Mouse (Mus musculus): ENCODE measurements around the gene Exosc1. TPM values are rescaled to one million over a fixed set of nuclear protein-coding genes. Genes with fewer than 3 reads are reported as not detected.

The Exosc1 gene
- polyA plus RNA-seq, 1 experiment from 2014 or later: 64.4 TPM

DNA sequence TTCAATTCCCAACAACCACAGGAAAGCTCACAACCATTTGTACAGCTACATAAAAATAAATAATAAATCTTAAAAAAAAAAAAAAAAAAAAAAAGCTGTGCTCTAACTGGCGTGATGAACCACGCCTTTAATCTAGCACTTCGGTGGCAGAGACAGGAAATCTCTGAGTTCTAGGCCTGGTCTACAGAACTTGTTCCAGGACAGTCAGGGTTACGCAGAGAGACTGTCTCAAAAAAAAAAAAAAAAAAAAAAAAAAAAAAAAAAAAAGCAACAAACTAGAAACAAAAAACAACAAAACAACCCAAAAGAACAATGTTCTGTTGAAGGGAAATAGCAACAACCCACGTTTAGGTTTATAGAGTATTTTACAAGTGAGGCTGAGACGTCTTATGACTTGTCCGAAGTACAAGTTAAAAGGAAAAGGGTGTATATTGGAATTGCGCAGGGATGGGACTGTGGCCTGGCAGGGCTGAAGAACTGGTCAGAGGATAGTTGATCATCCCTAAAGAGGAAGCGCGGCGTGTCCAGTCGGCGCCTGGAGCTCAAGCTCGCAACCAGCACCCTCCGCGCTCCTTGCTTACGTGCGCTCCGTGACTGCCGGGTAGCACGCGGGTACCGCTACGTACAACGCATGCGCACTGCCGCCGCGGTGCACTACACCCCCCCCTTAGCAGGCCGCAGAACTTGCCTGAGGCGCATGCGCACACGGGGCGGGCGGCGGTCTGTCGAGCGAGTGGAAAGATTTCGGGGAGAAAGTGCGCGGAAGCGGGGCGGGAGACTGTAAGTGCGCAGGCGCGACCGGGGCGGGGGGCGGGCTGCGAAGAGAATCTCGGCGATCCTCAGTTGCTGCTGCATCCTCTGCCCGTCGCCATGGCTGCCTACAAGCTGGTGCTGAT is 21.8 kb downstream of the Exosc1 start, which contains the start of gene Pgam1:
Pgam1 (plus strand) TSS at position 746 of the 896 bp plus-strand sequence.
- peaks cover 31% of the 10 kb centered on the region for H3K4me1 ChIP-seq (replicated peaks)
- 5% methylated on average over 53 of the region's 54 CpGs for WGBS

DNA sequence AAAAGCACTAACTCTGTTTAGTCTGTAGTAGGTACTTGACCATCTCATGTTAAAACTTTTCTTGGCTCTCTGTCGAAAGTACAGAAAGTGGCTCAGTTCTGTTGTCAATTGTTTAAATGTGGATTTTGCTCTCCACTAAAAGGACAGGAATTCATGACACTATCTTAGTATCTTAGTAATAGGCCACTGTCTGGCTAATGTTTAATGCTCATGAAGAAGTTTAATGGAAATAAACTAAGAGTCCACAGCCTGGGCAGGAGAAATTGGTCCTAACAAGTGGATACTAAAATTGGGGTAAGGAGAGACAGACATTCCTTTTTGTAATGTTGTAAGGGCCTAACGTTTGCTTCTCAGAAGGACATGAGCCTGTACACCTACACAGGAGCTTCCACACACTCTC is 22.8 kb downstream of the Exosc1 start:
- peaks cover 31% of the 10 kb centered on the region for H3K4me1 ChIP-seq (replicated peaks)
- H3K27ac ChIP-seq (replicated peaks): no peak overlapping the region
- H3K36me3 ChIP-seq: 0 out of 2 replicates have a peak, but pooled peaks cover 9% of the 10 kb centered on the region
- ATAC-seq (ENCODE audit: low read depth): no peak
- no peaks in the 10 kb centered on the region for H3K9me3 ChIP-seq
- 90% methylated on average over 2 of the region's 2 CpGs for WGBS
- no peak overlapping the region for H3K4me2 ChIP-seq
- H3K4me3 ChIP-seq: no peak overlapping the region
- H3K27me3 ChIP-seq: no peaks in the 10 kb centered on the region
- H3K9ac ChIP-seq: no peak overlapping the region

More for the DNA sequence above, 21.8 kb downstream of the Exosc1 start, which contains the start of gene Pgam1:
- peak within 1 kb of the TSS; percentile 79 for H3K4me2 ChIP-seq
- no peaks in the 10 kb centered on the region for H3K9me3 ChIP-seq
- peak within 1 kb of the TSS; percentile 92 for H3K9ac ChIP-seq
- no peaks in the 10 kb centered on the region for H3K27me3 ChIP-seq
- peaks cover 17% of the 10 kb centered on the region for H3K36me3 ChIP-seq
- ATAC-seq (ENCODE audit: low read depth): peak; percentile 95
- H3K27ac ChIP-seq (replicated peaks): peak within 1 kb of the TSS; percentile 93
- H3K4me3 ChIP-seq: peak within 1 kb of the TSS; percentile 96

DNA sequence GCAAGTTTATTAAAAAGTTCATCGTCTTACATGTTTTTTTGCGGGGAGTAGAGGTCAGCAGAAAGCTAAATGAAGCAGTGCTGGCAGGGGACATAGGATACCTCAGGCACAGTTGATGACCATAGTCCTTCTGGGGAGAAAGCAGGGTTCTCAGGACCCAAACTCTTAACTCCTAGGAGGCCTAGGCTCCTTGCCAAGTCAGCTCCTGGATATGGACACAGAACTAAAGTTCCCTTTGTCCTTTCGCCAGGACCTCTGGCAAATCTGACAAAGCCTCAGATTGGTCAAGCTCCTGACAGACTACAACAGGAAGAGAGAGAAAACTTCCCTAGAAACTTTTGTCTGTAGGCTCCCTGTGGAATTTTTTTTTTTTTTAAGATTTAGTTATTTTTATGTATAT is 24.5 kb downstream of the Exosc1 start:
- no peak overlapping the region for H3K9ac ChIP-seq
- H3K4me2 ChIP-seq: no peak overlapping the region
- H3K4me3 ChIP-seq: no peak overlapping the region
- H3K27ac ChIP-seq (replicated peaks): no peak overlapping the region
- H3K27me3 ChIP-seq: no peaks in the 10 kb centered on the region
- H3K9me3 ChIP-seq: no peaks in the 10 kb centered on the region
- H3K36me3 ChIP-seq: no peaks in the 10 kb centered on the region
- WGBS: 88% methylated on average over 3 of the region's 3 CpGs
- ATAC-seq (ENCODE audit: low read depth): no peak
- H3K4me1 ChIP-seq (replicated peaks): peaks cover 17% of the 10 kb centered on the region

DNA sequence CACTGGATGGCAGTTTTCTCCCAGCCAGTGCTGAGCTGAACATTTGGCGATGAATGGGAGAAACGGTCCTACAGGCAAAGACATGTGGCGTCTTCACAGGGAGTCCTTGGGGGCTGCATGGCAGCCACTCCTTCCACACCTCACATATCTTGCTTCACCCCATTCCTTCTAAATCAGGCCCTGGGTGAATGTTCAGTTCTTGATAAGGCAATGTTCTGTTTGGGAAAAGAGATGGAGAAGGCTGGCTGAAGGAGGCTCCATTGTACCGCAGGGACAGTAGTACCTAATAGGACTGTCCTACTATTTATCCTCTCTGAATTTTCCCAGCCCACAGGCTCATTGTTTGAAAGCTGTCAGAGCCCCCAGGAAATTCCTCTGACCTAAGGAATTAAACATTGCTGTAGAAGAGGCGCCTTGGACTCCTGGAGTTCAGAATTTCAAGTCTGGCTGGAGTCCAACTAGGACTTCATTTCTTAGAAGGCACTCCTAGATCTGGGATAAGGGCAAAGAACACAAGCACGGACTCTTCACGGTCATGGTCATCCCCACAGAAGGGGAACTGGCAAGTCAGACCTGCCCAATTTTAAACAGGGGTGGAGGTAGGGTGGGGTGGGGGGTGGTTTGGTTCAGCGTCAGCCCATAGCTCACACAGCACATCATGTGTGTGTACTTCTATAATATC is 26.0 kb downstream of the Exosc1 start:
- Histone ChIP-seq H3K4me2 (no peak overlapping the region), H3K36me3 (no peaks in the 10 kb centered on the region), H3K4me3 (no peak overlapping the region), H3K27ac (replicated peaks) (no peak overlapping the region), H3K9me3 (no peaks in the 10 kb centered on the region), H3K4me1 (replicated peaks) (0 out of 2 replicates have a peak, but pooled peaks cover 6% of the 10 kb centered on the region), H3K9ac (no peak overlapping the region), H3K27me3 (no peaks in the 10 kb centered on the region)
- 59% methylated on average over 8 of the region's 8 CpGs for WGBS
- no peak for ATAC-seq (ENCODE audit: low read depth)

DNA sequence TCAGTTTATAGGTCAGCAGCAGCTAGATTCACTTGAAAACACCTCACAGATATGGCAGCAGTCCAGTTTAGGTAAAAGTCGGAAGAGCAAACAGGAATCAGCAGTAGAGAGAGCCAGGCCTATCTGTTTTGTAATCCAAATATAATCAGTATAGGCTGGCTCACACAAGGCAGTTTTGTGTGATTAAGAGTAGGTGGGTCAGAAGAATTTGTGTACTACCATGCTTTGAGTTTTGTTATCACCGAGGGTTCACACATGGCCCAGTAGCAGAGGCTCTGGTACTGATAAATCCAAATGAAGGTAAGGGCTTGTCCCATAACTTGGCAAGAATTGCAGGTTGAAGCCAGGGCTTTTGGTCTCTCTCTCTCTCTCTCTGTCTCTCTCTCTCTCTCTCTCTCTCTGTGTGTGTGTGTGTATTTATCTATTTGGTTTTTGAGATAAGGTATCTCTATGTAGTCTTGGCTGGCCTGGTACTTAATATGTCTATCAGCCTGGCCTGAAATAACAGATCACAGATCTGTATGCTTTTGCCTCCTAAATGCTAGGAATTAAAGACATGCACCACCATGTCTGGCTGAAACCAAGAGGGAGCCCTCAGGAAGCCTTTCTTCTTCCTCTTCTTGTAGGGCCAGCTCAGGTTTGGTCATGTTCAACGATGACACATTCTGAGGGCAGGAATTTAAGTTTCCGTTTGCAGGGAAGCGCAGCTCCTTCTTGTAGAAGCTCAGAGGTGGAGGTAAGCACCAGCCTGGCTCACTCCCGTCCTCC is 26.7 kb downstream of the Exosc1 start:
- H3K9ac ChIP-seq: no peak overlapping the region
- H3K9me3 ChIP-seq: no peaks in the 10 kb centered on the region
- no peak overlapping the region for H3K4me2 ChIP-seq
- H3K27me3 ChIP-seq: no peaks in the 10 kb centered on the region
- H3K4me3 ChIP-seq: no peak overlapping the region
- no peak overlapping the region for H3K27ac ChIP-seq (replicated peaks)
- H3K4me1 ChIP-seq (replicated peaks): 0 out of 2 replicates have a peak, but pooled peaks cover 6% of the 10 kb centered on the region
- no peaks in the 10 kb centered on the region for H3K36me3 ChIP-seq
- WGBS: 72% methylated on average over 6 of the region's 6 CpGs
- no peak for ATAC-seq (ENCODE audit: low read depth)

DNA sequence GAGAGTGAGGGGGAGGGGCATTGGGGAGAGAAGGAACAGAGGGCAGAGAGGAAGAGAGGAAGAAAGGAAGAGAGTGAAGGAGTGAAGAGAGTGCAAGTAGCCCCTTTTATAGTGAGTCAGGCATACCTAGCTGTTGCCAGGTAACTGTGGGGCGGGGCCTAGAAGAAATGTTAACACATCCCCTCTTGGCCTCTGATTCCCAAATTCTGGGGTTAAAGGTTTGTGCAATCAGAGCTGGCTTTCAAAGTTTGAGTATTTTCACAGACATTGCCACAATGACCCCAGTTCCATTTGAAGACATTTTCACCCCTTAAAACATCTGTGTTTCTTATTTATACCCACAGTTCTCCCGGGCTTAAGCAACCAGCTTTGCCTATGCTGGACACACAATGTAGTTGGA is 28.0 kb downstream of the Exosc1 start:
- Histone ChIP-seq H3K36me3 (no peaks in the 10 kb centered on the region), H3K4me2 (no peak overlapping the region), H3K27me3 (no peaks in the 10 kb centered on the region), H3K4me1 (replicated peaks) (0 out of 2 replicates have a peak, but pooled peaks cover 6% of the 10 kb centered on the region), H3K4me3 (no peak overlapping the region), H3K9me3 (no peaks in the 10 kb centered on the region), H3K9ac (no peak overlapping the region), H3K27ac (replicated peaks) (no peak overlapping the region)
- ATAC-seq (ENCODE audit: low read depth): no peak
- WGBS: 89% methylated on average over 2 of the region's 2 CpGs

DNA sequence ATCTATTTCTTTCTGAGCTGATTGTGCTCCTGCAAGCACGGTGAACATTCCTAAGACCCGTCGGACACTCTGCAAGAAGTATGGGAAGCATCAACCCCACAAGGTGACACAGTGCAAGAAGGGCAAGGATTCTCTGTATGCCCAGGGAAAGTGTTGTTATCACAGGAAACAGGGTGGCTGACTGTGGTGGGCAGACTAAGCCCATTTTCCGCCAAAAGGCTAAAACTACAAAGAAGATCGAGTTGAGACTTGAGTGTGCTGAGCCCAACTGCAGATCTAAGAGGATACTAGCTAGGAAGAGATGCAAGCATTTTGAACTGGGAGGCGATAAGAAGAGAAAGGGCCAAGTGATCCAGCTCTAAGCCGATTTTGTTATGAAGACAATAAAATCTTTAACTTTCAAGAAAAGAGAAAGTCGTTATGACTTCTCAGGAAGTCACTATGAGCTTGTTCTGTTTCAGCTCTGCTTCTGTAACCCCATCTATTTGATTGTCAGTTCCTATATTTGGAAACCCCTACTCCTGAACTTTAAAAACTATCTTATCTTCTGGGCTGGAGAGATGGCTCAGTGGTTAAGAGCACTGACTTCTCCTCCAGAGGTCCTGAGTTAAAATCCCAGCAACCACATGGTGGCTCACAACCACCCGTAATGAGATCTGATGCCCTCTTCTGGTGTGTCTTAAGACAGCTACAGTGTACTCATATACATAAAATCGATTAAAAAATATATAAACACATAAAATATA is 30.2 kb downstream of the Exosc1 start:
- Histone ChIP-seq H3K4me3 (no peak overlapping the region), H3K9me3 (no peaks in the 10 kb centered on the region), H3K27me3 (no peaks in the 10 kb centered on the region), H3K4me1 (replicated peaks) (0 out of 2 replicates have a peak, but pooled peaks cover 6% of the 10 kb centered on the region), H3K4me2 (no peak overlapping the region), H3K27ac (replicated peaks) (no peak overlapping the region), H3K9ac (no peak overlapping the region), H3K36me3 (no peaks in the 10 kb centered on the region)
- ATAC-seq (ENCODE audit: low read depth): no peak
- WGBS: 90% methylated on average over 10 of the region's 10 CpGs

DNA sequence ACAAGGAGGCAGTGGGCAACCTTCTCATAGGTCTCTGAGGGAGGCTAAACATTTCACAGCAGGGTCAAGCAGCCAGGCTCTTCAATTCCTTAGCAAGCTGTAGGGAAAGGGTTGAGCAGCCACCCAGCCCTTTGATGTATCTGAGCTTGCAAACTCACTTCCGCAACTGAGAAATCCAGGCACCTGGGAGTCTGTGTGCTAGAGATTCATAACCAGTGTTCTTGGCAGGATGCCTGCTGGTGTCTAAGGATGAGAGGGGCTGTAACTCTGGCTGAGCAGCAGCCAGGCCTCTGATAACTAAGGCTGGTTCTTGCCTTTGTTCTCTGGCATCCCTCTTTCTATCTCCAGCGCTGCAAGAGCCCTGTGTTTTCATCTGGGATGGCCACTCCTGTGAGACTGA is 31.5 kb downstream of the Exosc1 start:
- H3K36me3 ChIP-seq: no peaks in the 10 kb centered on the region
- no peak overlapping the region for H3K4me2 ChIP-seq
- H3K27ac ChIP-seq (replicated peaks): no peak overlapping the region
- peaks cover 2% of the 10 kb centered on the region for H3K4me1 ChIP-seq (replicated peaks)
- 49% methylated on average over 2 of the region's 2 CpGs for WGBS
- ATAC-seq (ENCODE audit: low read depth): no peak
- H3K4me3 ChIP-seq: no peak overlapping the region
- no peaks in the 10 kb centered on the region for H3K9me3 ChIP-seq
- 0 out of 2 replicates have a peak overlapping the region, but pooled peaks have one; percentile 43 for H3K9ac ChIP-seq
- H3K27me3 ChIP-seq: no peaks in the 10 kb centered on the region

DNA sequence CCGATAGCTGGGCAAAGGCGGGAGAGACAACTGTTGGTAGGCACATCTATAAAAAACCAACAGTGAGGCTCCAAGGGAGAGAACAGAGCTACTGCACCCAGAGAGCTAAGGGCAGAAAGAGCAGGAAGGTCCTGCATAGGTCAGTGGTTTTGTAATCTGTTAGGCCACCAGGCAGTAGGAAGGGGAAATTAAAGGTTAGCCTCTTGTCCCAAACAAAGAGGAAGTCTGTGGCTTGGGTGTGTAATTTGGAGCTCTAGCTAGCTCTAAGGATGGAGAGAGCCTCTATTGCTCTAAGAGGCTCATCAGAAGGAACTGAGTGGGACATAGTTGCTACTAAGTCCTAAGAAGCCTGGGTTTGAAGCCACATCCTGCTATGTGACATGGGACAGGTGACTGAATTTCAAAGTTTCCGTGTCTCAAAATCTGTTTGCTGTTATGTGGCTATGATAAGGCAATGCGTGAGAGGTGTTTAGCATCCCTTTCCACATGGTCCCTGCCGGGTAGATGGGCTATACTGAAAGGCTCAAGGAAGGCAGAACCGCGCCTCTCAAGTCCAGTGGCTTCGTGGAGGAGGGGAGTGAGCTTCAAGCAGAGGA is 32.6 kb downstream of the Exosc1 start:
- Histone ChIP-seq H3K4me2 (no peak overlapping the region), H3K4me1 (replicated peaks) (peaks cover 7% of the 10 kb centered on the region), H3K36me3 (no peaks in the 10 kb centered on the region), H3K4me3 (no peak overlapping the region), H3K9ac (no peak overlapping the region), H3K27ac (replicated peaks) (no peak overlapping the region), H3K9me3 (no peaks in the 10 kb centered on the region), H3K27me3 (no peaks in the 10 kb centered on the region)
- 85% methylated on average over 8 of the region's 8 CpGs for WGBS
- ATAC-seq (ENCODE audit: low read depth): no peak

DNA sequence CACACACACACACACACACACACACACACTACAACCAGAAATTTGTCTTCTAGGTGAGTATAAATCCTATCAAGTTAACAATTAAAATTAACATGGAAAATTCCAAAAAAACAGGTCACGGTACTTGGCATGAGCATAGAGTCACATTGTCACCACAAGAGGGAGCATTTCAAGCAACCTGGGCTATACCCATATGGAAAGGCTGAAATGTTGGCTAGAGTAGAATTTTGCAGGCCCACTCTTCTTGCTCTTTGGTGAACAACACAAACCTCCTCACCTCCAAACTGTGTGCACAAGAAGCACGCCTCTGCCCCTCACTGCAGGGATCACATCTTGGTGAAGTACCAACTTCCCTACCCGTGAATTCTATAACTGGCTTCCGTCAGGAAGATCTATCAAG is 34.4 kb downstream of the Exosc1 start:
- Histone ChIP-seq H3K27ac (replicated peaks) (no peak overlapping the region), H3K4me2 (no peak overlapping the region), H3K4me3 (no peak overlapping the region), H3K9me3 (no peaks in the 10 kb centered on the region), H3K36me3 (no peaks in the 10 kb centered on the region), H3K4me1 (replicated peaks) (peaks cover 19% of the 10 kb centered on the region), H3K9ac (no peak overlapping the region), H3K27me3 (no peaks in the 10 kb centered on the region)
- ATAC-seq (ENCODE audit: low read depth): no peak
- 52% methylated on average over 4 of the region's 4 CpGs for WGBS

DNA sequence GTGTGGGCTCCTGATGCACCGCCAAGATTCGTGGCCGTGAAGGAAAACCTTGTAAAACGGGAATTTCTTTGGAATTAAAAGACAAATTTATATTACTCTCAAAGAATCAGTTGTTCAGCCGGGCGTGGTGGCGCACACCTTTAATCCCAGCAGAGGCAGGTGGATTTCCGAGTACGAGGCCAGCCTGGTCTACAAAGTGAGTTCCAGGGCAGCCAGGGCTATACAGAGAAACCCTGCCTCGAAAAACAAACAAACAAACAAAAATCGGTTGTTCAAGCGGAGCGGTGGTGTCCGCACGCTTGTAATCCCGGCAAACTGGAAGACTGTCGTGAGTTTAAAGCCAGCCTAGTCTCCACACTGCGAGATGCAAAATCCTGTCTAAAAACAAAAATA is 36.9 kb downstream of the Exosc1 start:
- ATAC-seq (ENCODE audit: low read depth): peak; percentile 41; the same call in 1 of the 2 replicates
- Histone ChIP-seq H3K4me2 (peak overlapping the region; percentile 94), H3K36me3 (peaks cover 7% of the 10 kb centered on the region; the same call in 1 of the 2 replicates), H3K27me3 (no peaks in the 10 kb centered on the region), H3K9me3 (no peaks in the 10 kb centered on the region), H3K4me3 (peak overlapping the region; percentile 62), H3K27ac (replicated peaks) (no peak overlapping the region), H3K4me1 (replicated peaks) (peaks cover 19% of the 10 kb centered on the region), H3K9ac (peak overlapping the region; percentile 73)
- WGBS: 19% methylated on average over 18 of the region's 18 CpGs
